Mouse (Mus musculus) lung, embryonic 16.5 days (tissue): Measurements from ENCODE around the gene Sft2d2. TPM values are rescaled to one million over a fixed set of nuclear protein-coding genes. Genes with fewer than 3 reads are reported as not detected.

Experiments
- ATAC-seq: fragments of 200-750 bp; cut with Nextera tagmentation; 2 replicates; pipeline ENCODE4 v1.8.0; 2017; ENCODE audit warnings: low read depth, mild to moderate bottlenecking, moderate library complexity
- H3K27ac ChIP-seq: fragments of 300-500 bp; sonication (generic); 2 replicates; pipeline ENCODE4 v1.5.1; 2014; ENCODE audit warnings: mild to moderate bottlenecking, control low read depth, low read length
- H3K27me3 ChIP-seq: fragments of 300-500 bp; sonication (generic); 2 replicates; pipeline ENCODE4 v1.6.1; 2014; ENCODE audit warnings: low read depth, low read length, mixed read lengths; ENCODE audit not compliant: control insufficient read depth, insufficient read depth
- H3K36me3 ChIP-seq: fragments of 300-500 bp; sonication (generic); 2 replicates; pipeline ENCODE4 v1.6.1; 2014; ENCODE audit warnings: low read length; ENCODE audit not compliant: control insufficient read depth, insufficient read depth
- H3K4me1 ChIP-seq: fragments of 300-500 bp; sonication (generic); replicated peaks from 2 replicates; pipeline ENCODE4 v1.6.1; 2014; ENCODE audit warnings: low read length, mixed read lengths; ENCODE audit not compliant: control insufficient read depth, insufficient read depth
- H3K4me2 ChIP-seq: fragments of 300-500 bp; sonication (generic); 2 replicates; pipeline ENCODE4 v1.6.1; 2014; ENCODE audit warnings: low read depth, low read length, control low read depth
- H3K4me3 ChIP-seq: fragments of 300-500 bp; sonication (generic); 2 replicates; pipeline ENCODE4 v1.5.1; 2014; ENCODE audit warnings: mild to moderate bottlenecking, low read length, control low read depth
- H3K9ac ChIP-seq: fragments of 300-500 bp; sonication (generic); 2 replicates; pipeline ENCODE4 v1.6.1; 2014; ENCODE audit warnings: low read length, control low read depth
- H3K9me3 ChIP-seq: fragments of 300-500 bp; sonication (generic); 2 replicates; pipeline ENCODE4 v1.6.1; 2016; ENCODE audit warnings: low read length; ENCODE audit not compliant: control insufficient read depth
- WGBS: fragments of 180-500 bp; shearing (Covaris S2); extraction: QIAGEN DNeasy Blood & Tissue Kit; methylation state at CpG from one replicate; pipeline ENCODE4 v1.1.7; 2014; 5-methylcytosine and 5-hydroxymethylcytosine counted together
- polyA plus RNA-seq: library from polyadenylated mRNA; unstranded; fragments of >200 nt; fragmentation: Nextera tagmentation; extraction: Ambion mirVana; gene quantifications from 2 replicates; pipeline ENCODE4 v1.2.1, GENCODE M21; 2015

Gene Sft2d2
- polyA plus RNA-seq, 1 experiment from 2014 or later = 22.4 TPM

DNA sequence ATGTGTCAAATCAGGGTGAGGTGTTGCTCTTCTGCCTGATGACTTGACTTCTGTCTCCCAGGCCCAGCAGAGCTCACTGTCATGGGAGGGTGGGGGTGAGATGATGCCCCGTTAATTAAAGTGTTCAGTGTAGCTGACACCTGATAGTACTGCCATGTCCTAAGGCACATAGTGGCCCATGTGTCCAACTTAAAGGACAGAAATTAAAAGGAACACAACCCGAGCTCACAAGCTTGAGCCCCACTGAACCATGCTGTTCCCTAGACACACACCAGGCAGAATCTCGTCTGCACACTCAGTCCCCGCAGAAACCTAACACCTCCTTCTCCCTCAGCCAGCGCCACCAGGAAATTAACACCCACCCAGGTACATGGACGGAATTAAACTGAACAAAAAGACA lies 29.3 kb downstream of the Sft2d2 start:
- H3K4me1 ChIP-seq = no peaks in the 10 kb centered on the region
- H3K36me3 ChIP-seq = no peaks in the 10 kb centered on the region
- no peak overlapping the region for H3K4me3 ChIP-seq
- H3K27me3 ChIP-seq = no peaks in the 10 kb centered on the region
- 76% methylated on average over 6 of the region's 6 CpGs for WGBS
- no peak for ATAC-seq
- no peak overlapping the region for H3K9ac ChIP-seq
- H3K4me2 ChIP-seq = no peak overlapping the region
- no peaks in the 10 kb centered on the region for H3K9me3 ChIP-seq
- no peak overlapping the region for H3K27ac ChIP-seq

DNA sequence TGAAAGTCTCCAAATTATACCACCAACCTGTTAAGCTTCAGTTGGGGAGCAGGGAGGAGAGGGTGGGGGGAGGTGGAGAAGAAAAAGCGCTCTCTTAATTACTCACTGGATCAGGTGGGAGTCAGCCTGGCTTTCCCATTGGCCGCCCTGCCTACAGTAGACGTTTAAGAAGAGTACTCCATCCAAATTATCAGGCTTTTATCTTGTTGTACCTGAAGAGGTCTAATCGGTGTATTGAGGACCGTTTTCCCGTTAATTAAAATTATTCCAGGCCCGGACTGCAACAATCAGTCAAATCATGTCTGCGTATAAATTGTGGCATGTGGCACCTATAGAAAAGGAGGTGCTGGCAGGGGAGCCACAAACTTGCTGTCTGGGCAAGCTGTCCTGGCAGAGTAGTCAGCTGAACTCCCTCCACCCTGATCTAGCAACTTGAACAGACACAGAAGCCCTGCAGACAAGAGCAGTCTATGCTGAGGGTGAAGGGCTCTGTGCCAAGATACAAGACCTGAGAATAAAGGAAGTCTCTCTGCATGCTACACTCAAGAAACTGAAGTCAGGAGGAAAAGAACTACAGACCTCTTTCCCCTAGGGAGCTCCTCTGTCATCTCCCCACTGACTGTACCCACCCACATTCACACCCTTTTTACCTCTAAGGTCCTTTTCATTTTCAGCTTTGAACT lies 33.4 kb downstream of the Sft2d2 start, which contains the start of gene Tbx19:
TSS of gene Tbx19 (minus strand) at position 51 of the 683 bp plus-strand sequence.
- H3K4me1 ChIP-seq = no peaks in the 10 kb centered on the region
- 76% methylated on average over 8 of the region's 8 CpGs for WGBS

DNA sequence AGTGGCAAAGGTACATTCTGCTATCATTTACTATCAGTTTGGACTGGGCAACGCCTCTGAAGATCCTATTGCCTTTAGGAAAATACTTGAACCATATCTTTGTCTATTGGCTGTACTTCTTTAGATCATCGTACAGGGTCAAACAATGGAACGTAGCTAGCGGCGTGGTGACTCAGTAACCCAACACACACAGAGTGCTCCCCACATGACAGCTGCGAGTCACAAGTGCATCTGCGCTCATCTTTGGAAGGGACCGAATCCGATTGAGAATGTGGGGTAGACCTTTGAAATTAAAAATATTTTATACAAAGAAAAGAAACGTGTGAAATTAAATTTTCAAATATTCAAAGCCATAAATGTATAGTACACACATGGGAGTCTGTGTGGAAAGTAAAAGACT lies 35.4 kb downstream of the Sft2d2 start:
- no peak overlapping the region for H3K27ac ChIP-seq
- ATAC-seq = no peak
- H3K4me1 ChIP-seq = no peaks in the 10 kb centered on the region
- no peak overlapping the region for H3K9ac ChIP-seq
- H3K9me3 ChIP-seq = no peaks in the 10 kb centered on the region
- WGBS = 64% methylated on average over 10 of the region's 10 CpGs
- no peaks in the 10 kb centered on the region for H3K27me3 ChIP-seq
- no peaks in the 10 kb centered on the region for H3K36me3 ChIP-seq
- no peak overlapping the region for H3K4me2 ChIP-seq
- no peak overlapping the region for H3K4me3 ChIP-seq

More for the DNA sequence above, 33.4 kb downstream of the Sft2d2 start, which contains the start of gene Tbx19:
- Histone ChIP-seq H3K4me2 (no peak within 1 kb of the TSS), H3K27ac (no peak within 1 kb of the TSS), H3K36me3 (no peaks in the 10 kb centered on the region), H3K9ac (no peak within 1 kb of the TSS), H3K9me3 (no peaks in the 10 kb centered on the region), H3K27me3 (no peaks in the 10 kb centered on the region), H3K4me3 (no peak within 1 kb of the TSS)
- no peak for ATAC-seq

DNA sequence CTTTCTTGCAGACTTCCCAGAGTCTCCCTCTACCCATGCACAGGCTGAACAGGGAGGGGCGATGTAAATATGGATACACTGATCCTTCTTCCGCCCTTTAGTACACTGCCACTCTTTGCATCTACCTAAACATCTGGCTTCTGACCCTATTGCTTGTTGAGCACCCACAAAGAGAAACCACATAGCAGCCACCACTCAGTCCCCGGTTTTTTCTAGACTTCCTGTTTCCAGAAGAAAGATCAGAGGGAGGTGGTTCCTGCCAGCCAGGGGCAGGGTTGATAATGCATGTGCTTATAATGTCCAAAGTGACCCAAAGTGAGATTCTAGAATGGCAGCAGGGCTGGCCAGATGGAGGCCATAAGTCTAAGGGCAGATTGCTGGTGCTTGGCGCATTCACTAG lies 40.1 kb downstream of the Sft2d2 start:
- Histone ChIP-seq H3K27me3 (no peaks in the 10 kb centered on the region), H3K4me2 (no peak overlapping the region), H3K4me3 (no peak overlapping the region), H3K36me3 (no peaks in the 10 kb centered on the region), H3K9me3 (no peaks in the 10 kb centered on the region), H3K4me1 (no peaks in the 10 kb centered on the region), H3K27ac (no peak overlapping the region), H3K9ac (no peak overlapping the region)
- 62% methylated on average over 4 of the region's 4 CpGs for WGBS
- ATAC-seq = no peak

DNA sequence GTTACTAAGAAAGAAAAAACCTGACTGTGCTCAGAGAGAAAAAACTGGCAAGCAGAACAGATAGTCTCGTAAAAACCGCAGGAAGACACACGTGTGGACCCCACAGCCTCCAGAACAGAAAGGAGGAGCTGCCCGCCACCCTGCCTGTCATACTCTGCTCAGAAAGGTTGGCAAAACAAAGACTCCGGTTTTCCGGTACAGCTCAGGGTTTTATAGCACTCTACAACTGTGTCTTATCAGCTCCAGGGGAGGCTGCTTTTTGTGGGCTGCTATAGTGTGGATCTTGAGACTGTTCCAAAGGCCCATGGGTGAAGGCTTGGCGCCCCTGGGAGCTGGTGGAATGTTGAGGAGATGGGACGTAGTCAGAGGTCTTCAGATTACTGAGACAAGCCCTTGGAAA lies 43.0 kb downstream of the Sft2d2 start:
- Histone ChIP-seq H3K27me3 (no peaks in the 10 kb centered on the region), H3K4me2 (no peak overlapping the region), H3K9me3 (no peaks in the 10 kb centered on the region), H3K9ac (no peak overlapping the region), H3K36me3 (no peaks in the 10 kb centered on the region), H3K4me1 (no peaks in the 10 kb centered on the region), H3K4me3 (no peak overlapping the region), H3K27ac (no peak overlapping the region)
- no peak for ATAC-seq
- 57% methylated on average over 8 of the region's 8 CpGs for WGBS

DNA sequence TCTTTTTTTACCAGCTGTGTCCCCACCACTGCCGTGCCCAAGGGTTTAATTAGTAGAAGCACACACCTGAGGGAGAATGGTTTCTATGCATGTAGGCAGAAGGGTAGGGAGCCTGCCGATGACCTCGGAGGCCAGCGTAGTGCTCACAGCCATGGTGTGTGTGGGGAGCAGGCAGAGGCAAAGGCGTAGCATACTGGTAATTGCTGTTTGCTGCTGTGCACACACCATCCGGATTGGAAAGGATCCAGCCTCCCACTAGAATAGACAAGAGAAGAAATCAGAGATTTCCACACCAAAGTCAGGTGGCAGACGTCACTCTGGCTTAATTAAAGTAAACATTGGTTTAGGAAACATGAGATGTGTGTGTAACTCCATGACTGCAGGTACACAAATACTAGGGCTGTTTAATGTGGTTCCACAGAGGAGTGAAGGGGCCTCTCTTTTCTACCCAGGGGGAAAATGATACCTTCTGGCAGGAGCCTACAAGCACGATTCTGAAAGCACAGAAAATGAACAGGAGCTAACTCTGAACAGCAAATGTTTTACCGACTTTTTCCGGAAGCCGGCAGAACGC lies 51.8 kb downstream of the Sft2d2 start:
- H3K4me2 ChIP-seq = no peak overlapping the region
- H3K9ac ChIP-seq = no peak overlapping the region
- no peak overlapping the region for H3K27ac ChIP-seq
- H3K4me3 ChIP-seq = no peak overlapping the region
- 68% methylated on average over 12 of the region's 12 CpGs for WGBS
- H3K9me3 ChIP-seq = no peaks in the 10 kb centered on the region
- no peaks in the 10 kb centered on the region for H3K27me3 ChIP-seq
- H3K4me1 ChIP-seq = no peaks in the 10 kb centered on the region
- no peak for ATAC-seq
- H3K36me3 ChIP-seq = no peaks in the 10 kb centered on the region

DNA sequence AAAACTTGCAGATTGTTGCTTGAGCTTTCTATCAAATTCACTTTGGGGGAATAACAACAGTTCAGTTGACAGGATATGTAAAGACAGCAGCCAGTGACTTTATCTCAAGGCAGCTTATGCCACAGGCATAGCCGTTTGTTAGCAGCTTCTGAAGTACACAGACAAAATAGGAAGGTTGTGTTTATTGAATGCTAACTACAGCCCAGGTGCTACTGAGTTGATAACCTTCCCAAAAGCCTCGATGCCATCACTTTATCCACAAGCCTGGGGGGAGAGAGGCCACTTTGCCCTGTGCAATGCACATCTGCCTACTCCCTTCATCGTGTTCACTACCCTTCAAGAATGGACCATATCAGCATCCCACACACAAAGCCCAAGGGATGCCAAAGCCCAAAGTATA lies 54.0 kb downstream of the Sft2d2 start:
- no peaks in the 10 kb centered on the region for H3K36me3 ChIP-seq

DNA sequence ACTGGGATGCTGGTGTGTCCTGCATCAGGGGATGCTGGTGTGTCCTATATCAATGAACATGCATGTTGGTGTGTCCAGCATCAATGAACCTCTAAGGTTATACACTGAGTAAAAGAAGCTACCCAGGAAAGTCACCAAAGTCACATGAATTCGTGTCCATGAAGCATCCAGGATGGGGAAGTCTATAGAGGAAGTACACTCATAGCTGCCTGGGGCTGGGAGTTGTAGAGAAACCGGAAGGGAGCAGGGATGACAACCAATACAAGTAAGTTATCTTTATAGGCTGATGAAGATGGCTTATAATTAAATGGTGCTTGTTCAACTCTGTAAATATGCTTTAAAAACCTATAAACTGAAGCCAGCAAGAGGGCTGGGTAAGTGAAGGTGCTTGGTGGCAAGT lies 60.4 kb downstream of the Sft2d2 start:
- Histone ChIP-seq H3K9me3 (no peaks in the 10 kb centered on the region), H3K4me3 (no peak overlapping the region), H3K36me3 (no peaks in the 10 kb centered on the region), H3K4me2 (no peak overlapping the region), H3K27ac (no peak overlapping the region), H3K9ac (no peak overlapping the region), H3K4me1 (no peaks in the 10 kb centered on the region), H3K27me3 (no peaks in the 10 kb centered on the region)
- ATAC-seq = no peak
- 63% methylated on average over 2 of the region's 2 CpGs for WGBS

More for the DNA sequence above, 54.0 kb downstream of the Sft2d2 start:
- Histone ChIP-seq H3K4me2 (no peak overlapping the region), H3K9me3 (no peaks in the 10 kb centered on the region), H3K9ac (no peak overlapping the region), H3K4me3 (no peak overlapping the region), H3K27me3 (no peaks in the 10 kb centered on the region), H3K4me1 (no peaks in the 10 kb centered on the region), H3K27ac (no peak overlapping the region)
- 49% methylated on average over 3 of the region's 3 CpGs for WGBS
- ATAC-seq = no peak

DNA sequence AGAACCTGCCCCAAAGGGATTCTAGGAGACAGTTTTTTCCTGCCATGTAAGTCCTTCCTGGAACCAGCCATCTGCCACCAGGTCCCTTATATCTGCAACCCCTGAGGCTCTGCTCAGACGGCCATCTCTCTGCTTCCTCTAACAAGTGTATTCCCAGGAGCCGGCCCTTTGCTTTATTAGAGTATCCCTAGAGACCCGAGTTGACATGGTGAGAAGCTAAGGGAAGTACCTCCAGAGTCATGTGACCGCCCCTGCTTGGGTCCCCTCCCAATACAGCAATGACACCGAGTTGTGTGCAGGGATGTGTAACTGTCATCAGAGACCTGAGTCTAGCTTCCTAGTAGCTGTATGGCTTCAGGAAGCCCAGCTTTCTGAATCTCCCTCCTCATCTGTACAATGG lies 61.0 kb downstream of the Sft2d2 start:
- 68% methylated on average over 5 of the region's 5 CpGs for WGBS
- no peaks in the 10 kb centered on the region for H3K4me1 ChIP-seq
- no peaks in the 10 kb centered on the region for H3K27me3 ChIP-seq
- no peak overlapping the region for H3K4me2 ChIP-seq
- no peak for ATAC-seq
- H3K27ac ChIP-seq = no peak overlapping the region
- H3K9me3 ChIP-seq = no peaks in the 10 kb centered on the region
- no peaks in the 10 kb centered on the region for H3K36me3 ChIP-seq
- no peak overlapping the region for H3K4me3 ChIP-seq
- no peak overlapping the region for H3K9ac ChIP-seq
